Mouse (Mus musculus): ENCODE measurements around the gene Masp2.

DNA sequence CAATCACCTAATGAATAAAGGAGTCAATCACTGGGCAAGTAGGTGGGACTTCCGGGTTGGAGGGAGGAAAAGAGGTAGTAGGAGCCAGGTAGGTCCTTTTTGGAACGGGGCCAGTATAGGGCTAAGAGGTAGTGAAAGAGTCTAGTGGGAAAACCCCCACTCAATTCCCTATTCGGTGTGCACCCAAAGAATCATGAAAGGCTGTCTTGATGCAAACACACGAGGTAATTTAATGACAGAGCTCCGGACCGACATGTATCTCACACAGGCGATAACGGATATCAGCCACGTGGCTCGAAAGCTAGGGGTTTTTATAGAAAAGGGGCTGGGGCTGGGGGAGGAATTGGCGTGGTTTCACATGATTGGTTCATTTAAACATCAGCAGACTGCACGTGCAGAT, 3.5 kb upstream of the Masp2 start:
- TF ChIP-seq SIN3A (IDR thresholded peaks at IDR 0.05; ENCODE audit: low read length) (no peak), BHLHE40 (IDR thresholded peaks at IDR 0.05; ENCODE audit: low read depth, low read length) (no peak), UBTF (IDR thresholded peaks at IDR 0.05; ENCODE audit: low read depth, low read length) (no peak), MAX (IDR thresholded peaks at IDR 0.05; ENCODE audit: low read length) (no peak)
